Mouse (Mus musculus): Measurements from ENCODE around the gene Zic5.

Gene Zic5

DNA sequence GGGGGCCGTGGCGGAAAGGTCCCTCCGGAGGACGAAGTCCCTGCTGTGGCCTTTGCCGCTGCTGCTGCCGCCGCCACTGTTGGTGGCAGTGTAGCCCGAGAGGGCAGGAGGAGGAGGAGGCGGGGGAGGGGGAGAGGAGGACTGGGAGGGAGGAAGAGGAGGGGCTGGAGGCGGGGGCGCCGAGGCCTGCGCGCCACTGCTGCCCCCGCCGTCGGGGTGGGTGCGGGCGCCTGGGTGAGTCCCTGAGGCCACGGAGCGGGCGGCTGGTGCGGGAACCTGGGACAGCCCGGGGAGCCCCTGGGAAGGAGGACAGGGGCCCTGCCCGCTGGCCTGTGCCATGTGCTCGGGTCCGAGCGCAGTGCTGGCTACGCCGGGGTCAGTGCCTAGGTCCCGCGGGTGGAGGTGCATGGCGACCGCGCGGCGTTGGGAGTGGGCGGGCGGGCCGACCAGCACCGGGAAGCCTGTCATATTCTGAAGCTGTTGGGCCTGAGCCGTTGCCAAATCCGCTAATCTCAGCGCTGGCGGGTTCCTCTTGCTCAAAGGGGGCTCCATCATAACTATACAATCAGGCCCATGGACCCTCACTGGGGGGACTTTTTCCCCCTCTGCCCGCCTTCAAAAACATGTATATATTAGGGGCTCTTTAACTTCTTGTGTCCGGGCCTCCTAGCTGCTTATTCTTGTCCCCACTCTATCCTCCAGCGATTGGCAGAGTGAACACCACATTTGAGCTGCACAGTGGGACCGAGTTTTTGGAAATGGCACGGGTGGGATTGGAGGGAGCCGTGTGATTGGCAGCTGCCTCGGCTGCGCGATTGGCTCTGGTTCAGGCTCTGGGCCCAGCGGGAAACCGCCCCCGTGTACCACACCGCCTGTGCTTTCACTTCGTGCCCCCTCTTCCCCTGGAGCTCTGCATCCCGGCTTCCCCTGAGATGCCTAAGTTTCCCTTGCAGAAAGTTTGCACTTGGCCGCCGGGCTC, at the start of gene Zic5:
Zic5 (minus strand) TSS at position 915 of the 979 bp plus-strand sequence.
- no peak for DNase-seq (ENCODE audit: extremely low read depth, insufficient read length, low spot score)

- peak; percentile 18 for DNase-seq (ENCODE audit: extremely low read depth, insufficient read length, low spot score)
Observed at GRCm38 (mm10) chr14:122513511-122514036, 48.1 kb upstream of the Zic5 start.

DNA sequence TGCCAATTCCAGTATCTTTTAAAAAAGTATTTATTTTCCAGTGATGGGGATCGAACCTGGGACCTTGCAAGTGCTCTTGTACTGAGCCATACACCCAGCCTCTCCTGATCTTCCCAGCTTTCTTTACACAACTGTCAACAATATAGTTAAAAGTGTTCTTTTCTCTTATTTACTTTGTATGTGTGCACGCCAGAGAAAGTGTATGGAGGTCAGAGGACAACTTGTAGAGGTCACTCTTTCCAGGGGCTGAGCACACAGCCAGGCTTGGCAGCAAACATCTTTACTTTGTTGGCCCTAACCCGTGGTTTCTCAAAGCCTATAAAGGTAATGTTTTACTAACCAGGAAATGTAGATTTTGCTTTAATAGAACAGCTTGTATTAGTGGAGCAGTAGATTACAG, 46.0 kb upstream of the Zic5 start:
- no peak for DNase-seq (ENCODE audit: extremely low read depth, insufficient read length, low spot score)

- no peak for DNase-seq (ENCODE audit: extremely low read depth, insufficient read length, low spot score)
Observed at GRCm38 (mm10) chr14:122509058-122509457, 43.6 kb upstream of the Zic5 start.

GRCm38 (mm10) chr14:122492015-122492414, 26.5 kb upstream of the Zic5 start:
- no peak for DNase-seq (ENCODE audit: extremely low read depth, insufficient read length, low spot score)

GRCm38 (mm10) chr14:122491521-122491920, 26.0 kb upstream of the Zic5 start:
- DNase-seq (ENCODE audit: extremely low read depth, insufficient read length, low spot score), result no peak

GRCm38 (mm10) chr14:122490441-122491328, 25.2 kb upstream of the Zic5 start, which contains the start of gene Gm10837:
Gene Gm10837 (plus strand): TSS chr14:122490586.
- DNase-seq (ENCODE audit: extremely low read depth, insufficient read length, low spot score), result no peak

GRCm38 (mm10) chr14:122489686-122490414, 24.4 kb upstream of the Zic5 start:
- no peak for DNase-seq (ENCODE audit: extremely low read depth, insufficient read length, low spot score)

DNA sequence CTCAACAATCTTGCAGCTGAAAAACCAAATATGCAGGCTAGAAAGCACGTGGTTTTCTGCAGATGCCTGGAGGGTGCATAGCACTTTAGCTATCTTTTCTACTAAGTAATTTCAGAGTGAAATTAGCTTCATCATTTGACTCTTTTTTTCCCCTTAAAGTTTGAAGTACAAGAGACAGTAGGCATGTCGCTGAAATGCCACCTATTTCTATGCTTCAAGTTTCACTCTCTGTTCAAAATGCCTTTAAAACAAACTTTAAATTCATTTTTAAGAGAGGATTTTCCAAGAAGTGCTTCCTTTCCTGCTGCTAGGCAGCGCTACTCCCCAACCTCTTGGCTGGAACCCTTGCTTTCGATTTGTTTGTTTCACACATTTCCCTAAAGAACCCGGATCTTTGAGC, 23.6 kb upstream of the Zic5 start:
- no peak for DNase-seq (ENCODE audit: extremely low read depth, insufficient read length, low spot score)

GRCm38 (mm10) chr14:122487366-122487765, 21.9 kb upstream of the Zic5 start:
- no peak for DNase-seq (ENCODE audit: extremely low read depth, insufficient read length, low spot score)

GRCm38 (mm10) chr14:122486611-122487010, 21.1 kb upstream of the Zic5 start:
- DNase-seq (ENCODE audit: extremely low read depth, insufficient read length, low spot score), result no peak

DNA sequence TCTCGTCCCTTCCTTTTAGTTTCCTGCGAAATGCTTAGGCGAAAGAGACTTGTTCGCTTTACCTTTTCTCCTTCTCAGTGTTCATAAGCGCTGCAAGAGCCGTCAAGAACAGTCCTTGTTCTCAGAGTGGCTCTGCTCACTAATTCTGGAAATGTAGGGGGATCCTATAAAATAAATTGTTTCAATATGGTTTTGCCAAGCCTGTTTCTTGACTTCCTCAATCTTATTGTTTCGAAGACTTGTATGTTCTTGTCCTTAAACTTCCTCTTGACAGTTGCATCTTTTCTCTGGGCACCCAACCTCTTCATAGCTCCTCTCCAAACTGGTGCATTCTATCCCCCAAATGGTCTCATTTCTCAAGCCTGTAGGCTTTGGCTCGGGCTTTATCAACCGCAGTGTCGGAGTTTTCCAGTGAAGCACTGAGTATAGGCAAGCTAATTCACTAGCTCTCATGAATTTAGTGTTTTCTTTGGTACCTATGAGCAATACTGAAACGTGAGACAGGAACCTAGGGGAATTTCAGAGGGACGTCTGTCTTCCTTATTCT, 20.2 kb upstream of the Zic5 start:
- no peak for DNase-seq (ENCODE audit: extremely low read depth, insufficient read length, low spot score)

DNA sequence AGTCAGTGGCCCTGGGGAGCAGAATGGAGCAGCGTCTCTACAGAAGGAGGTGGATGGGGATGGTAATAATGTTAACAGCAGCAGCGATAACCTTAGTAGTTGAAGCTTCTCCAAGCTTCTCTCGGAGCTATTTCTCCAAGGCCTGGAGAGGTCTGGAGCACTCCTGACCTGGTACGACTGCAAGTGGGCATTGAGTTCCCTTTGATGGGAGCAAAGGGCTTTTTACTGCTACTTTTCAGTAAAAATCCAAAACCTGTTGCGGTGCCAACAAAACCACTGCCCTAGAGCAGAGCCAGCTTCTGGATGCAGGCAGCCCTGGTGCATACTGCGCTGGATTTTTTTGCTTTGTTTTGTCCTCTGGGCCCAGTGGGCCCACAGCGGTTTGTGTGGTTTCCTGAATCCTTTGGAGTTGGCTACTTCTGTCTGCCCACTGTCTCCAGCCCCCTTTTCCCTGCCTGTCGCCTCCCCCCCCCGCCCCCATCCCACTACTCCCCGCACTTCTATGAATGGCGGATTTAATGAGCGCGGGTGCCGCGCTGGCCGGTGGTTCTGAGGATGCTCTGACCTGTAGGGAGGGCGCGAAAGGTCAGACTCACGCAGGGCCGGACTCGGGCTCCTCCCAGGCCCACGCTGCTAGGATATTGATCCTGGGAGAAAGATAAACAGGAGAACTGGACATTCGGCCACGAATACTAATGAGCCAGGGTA, 19.5 kb upstream of the Zic5 start:
- no peak for DNase-seq (ENCODE audit: extremely low read depth, insufficient read length, low spot score)

DNA sequence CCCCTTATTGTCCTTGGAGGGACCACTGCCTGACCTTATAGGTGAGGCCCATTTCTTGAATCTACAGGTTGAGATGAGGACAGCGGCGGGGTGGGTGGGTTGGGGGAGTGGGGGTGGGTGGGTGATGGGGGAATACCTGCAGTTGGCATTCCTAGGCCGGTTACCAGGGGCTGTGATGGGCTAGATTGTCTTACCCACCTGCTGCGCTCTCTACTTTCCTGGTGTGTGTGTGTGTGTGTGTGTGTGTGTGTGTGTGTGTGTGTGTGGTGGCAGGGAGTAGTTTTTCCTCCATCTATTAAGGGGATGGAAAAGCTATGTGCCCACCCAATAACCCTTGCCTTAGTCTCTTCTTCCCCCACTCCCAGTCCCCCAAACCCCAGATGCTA, 19.0 kb upstream of the Zic5 start:
- no peak for DNase-seq (ENCODE audit: extremely low read depth, insufficient read length, low spot score)

- no peak for DNase-seq (ENCODE audit: extremely low read depth, insufficient read length, low spot score)
Observed at GRCm38 (mm10) chr14:122483556-122484421, 18.3 kb upstream of the Zic5 start.

- no peak for DNase-seq (ENCODE audit: extremely low read depth, insufficient read length, low spot score)
Observed at GRCm38 (mm10) chr14:122483024-122483385, 17.5 kb upstream of the Zic5 start.

- no peak for DNase-seq (ENCODE audit: extremely low read depth, insufficient read length, low spot score)
Observed at GRCm38 (mm10) chr14:122482081-122483023, 16.9 kb upstream of the Zic5 start.

- no peak for DNase-seq (ENCODE audit: extremely low read depth, insufficient read length, low spot score)
Observed at GRCm38 (mm10) chr14:122481181-122481580, 15.7 kb upstream of the Zic5 start.

Measured in 3134 (cell line).